Mouse (Mus musculus): ENCODE results near the gene Vps37c. TPM values are rescaled to one million over a fixed set of nuclear protein-coding genes. Genes with fewer than 3 reads are reported as not detected.

Vps37c gene
- polyA plus RNA-seq, 1 experiment, result 29.0 TPM

DNA sequence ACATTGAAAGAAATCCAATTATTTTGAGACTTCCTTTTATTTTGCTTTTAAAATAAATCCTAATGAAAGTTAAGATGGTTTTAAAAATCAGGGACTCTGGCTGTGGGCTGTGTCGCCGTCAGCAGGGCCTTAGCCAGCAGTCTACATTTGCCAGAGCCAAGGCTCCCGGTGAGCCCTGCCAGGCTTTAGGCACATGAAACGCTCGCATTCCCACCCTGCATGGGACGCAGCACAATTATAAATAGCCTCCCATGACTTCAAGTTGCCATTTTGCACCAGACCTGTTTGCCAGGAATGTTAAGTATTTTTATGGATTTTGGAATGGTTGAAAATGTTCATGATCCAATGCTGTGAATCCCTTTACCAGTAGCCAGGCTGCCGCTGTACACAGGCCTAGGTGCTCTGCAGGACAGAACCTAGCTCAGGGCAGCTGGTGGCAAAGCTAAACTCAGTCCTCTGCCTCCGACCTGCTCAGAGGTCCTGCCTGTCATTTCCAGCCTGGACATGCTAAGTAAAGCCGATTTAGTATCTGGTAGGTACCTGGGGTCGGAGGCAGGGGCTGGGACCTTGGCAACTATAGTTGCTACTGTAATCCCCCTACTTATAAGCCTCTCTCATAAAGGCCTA, 45.1 kb downstream of the Vps37c start:
- no peaks in the 10 kb centered on the region for H3K4me1 ChIP-seq (ENCODE audit: control insufficient read depth, insufficient read depth, low read length)
- H3K36me3 ChIP-seq (ENCODE audit: control insufficient read depth, insufficient read depth, low read length), result no peaks in the 10 kb centered on the region
- H3K27ac ChIP-seq (ENCODE audit: control insufficient read depth, insufficient read depth, low read depth, low read length), result no peak overlapping the region
- H3K27me3 ChIP-seq (ENCODE audit: control insufficient read depth, insufficient read depth, low read length), result no peaks in the 10 kb centered on the region
- H3K4me3 ChIP-seq (ENCODE audit: control insufficient read depth, low read depth, low read length), result no peak overlapping the region
- TF ChIP-seq POLR2A (IDR thresholded peaks at IDR 0.05; ENCODE audit: control insufficient read depth, low read depth, low read length), result no peak
- TF ChIP-seq CTCF (IDR thresholded peaks at IDR 0.05; ENCODE audit: control insufficient read depth, insufficient read depth, insufficient replicate concordance, low read depth, low read length), result no peak

DNA sequence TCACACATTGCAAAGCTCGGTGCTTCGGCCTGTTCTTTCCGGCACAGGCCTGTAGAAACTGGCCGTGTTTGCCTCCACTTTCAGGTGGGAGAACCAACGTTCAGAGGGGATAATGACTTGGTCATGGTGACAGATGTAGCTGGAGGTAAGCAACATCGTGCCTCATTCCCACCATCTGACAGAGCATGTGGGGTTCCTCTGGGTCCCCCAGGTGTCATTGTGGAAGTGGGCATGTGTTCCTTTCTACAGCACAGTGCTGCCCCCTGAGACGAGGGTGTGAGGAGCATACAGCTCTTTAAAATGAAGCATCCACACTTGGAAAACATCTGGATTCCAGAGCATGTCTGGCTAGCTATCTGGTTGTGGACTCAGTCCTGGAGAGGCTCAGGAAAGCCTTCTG, 46.0 kb downstream of the Vps37c start:
- no peaks in the 10 kb centered on the region for H3K27me3 ChIP-seq (ENCODE audit: control insufficient read depth, insufficient read depth, low read length)
- no peaks in the 10 kb centered on the region for H3K4me1 ChIP-seq (ENCODE audit: control insufficient read depth, insufficient read depth, low read length)
- no peaks in the 10 kb centered on the region for H3K36me3 ChIP-seq (ENCODE audit: control insufficient read depth, insufficient read depth, low read length)
- H3K4me3 ChIP-seq (ENCODE audit: control insufficient read depth, low read depth, low read length), result no peak overlapping the region
- no peak for TF ChIP-seq POLR2A (IDR thresholded peaks at IDR 0.05; ENCODE audit: control insufficient read depth, low read depth, low read length)
- no peak for TF ChIP-seq CTCF (IDR thresholded peaks at IDR 0.05; ENCODE audit: control insufficient read depth, insufficient read depth, insufficient replicate concordance, low read depth, low read length)
- H3K27ac ChIP-seq (ENCODE audit: control insufficient read depth, insufficient read depth, low read depth, low read length), result no peak overlapping the region

DNA sequence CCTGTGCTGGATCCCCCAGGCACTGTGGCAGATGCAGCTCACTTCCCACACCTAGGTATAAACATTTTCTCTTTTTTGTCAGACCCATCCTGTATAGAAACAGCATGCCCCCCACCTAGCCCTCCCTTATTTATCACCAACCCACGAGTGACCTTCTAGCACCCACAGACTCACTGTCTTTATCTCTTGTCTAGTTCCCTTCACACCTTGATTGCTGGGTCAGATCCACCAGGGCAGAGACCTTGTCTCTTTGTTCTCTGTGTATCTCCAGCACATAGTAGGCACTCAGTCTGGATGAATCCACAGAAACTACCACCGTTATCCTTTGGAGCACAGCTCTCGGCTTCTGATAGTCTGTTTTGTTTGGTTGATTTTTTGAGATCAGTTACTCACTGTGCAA, 46.5 kb downstream of the Vps37c start:
- no peaks in the 10 kb centered on the region for H3K27me3 ChIP-seq (ENCODE audit: control insufficient read depth, insufficient read depth, low read length)
- TF ChIP-seq CTCF (IDR thresholded peaks at IDR 0.05; ENCODE audit: control insufficient read depth, insufficient read depth, insufficient replicate concordance, low read depth, low read length) (no peak), POLR2A (IDR thresholded peaks at IDR 0.05; ENCODE audit: control insufficient read depth, low read depth, low read length) (no peak)

DNA sequence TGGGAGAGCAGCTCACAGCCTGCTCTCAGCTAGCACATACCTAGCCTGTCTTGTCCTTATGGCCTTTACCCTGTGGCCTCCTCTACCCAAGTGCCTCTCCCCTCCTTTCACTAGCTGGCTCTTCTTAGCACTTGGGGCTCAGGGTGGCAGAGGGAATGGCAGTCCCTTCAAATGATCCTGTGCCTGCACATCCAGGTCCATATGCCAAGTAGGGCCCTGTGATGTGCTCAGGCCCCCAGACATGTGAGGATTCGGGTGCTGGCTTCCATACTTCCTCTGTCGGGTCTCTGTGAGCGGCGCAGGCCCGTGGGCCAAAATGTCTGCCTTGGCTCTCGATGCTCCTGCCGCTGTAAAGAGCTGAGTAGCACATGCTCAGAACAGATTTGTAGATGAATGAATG, 47.3 kb downstream of the Vps37c start:
- Histone ChIP-seq H3K4me1 (ENCODE audit: control insufficient read depth, insufficient read depth, low read length) (no peaks in the 10 kb centered on the region; the same call in 1 of the 2 replicates), H3K27me3 (ENCODE audit: control insufficient read depth, insufficient read depth, low read length) (no peaks in the 10 kb centered on the region), H3K36me3 (ENCODE audit: control insufficient read depth, insufficient read depth, low read length) (no peaks in the 10 kb centered on the region), H3K27ac (ENCODE audit: control insufficient read depth, insufficient read depth, low read depth, low read length) (no peak overlapping the region), H3K4me3 (ENCODE audit: control insufficient read depth, low read depth, low read length) (no peak overlapping the region)
- TF ChIP-seq POLR2A (IDR thresholded peaks at IDR 0.05; ENCODE audit: control insufficient read depth, low read depth, low read length) (no peak), CTCF (IDR thresholded peaks at IDR 0.05; ENCODE audit: control insufficient read depth, insufficient read depth, insufficient replicate concordance, low read depth, low read length) (no peak)

More for the DNA sequence above, 46.5 kb downstream of the Vps37c start:
- Histone ChIP-seq H3K4me1 (ENCODE audit: control insufficient read depth, insufficient read depth, low read length) (no peaks in the 10 kb centered on the region), H3K4me3 (ENCODE audit: control insufficient read depth, low read depth, low read length) (no peak overlapping the region), H3K36me3 (ENCODE audit: control insufficient read depth, insufficient read depth, low read length) (no peaks in the 10 kb centered on the region), H3K27ac (ENCODE audit: control insufficient read depth, insufficient read depth, low read depth, low read length) (no peak overlapping the region)

DNA sequence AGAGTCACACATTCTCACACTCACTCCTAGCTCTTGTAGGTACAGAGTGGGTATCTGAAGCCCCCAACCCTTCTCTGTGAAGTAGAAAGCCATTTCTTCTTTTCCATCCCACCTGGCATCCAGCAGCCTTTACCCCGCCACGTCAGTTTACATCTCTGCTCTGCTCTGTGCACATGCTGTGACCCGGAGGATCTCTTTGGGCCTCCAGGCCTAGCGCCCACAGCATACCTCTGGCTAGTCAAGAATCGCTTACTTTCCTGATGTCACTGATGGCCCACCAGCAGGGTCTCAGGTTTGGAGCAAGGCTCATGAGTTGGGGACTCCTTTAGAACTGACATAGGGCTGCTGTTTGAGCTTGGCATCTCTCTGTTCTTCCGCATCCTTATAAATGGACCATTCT, 49.5 kb downstream of the Vps37c start:
- no peak overlapping the region for H3K27ac ChIP-seq (ENCODE audit: control insufficient read depth, insufficient read depth, low read depth, low read length)
- no peak overlapping the region for H3K4me3 ChIP-seq (ENCODE audit: control insufficient read depth, low read depth, low read length)
- peaks cover 3% of the 10 kb centered on the region; the same call in 1 of the 2 replicates for H3K4me1 ChIP-seq (ENCODE audit: control insufficient read depth, insufficient read depth, low read length)
- no peaks in the 10 kb centered on the region for H3K36me3 ChIP-seq (ENCODE audit: control insufficient read depth, insufficient read depth, low read length)
- H3K27me3 ChIP-seq (ENCODE audit: control insufficient read depth, insufficient read depth, low read length), result no peaks in the 10 kb centered on the region
- TF ChIP-seq CTCF (IDR thresholded peaks at IDR 0.05; ENCODE audit: control insufficient read depth, insufficient read depth, insufficient replicate concordance, low read depth, low read length), result no peak
- no peak for TF ChIP-seq POLR2A (IDR thresholded peaks at IDR 0.05; ENCODE audit: control insufficient read depth, low read depth, low read length)

DNA sequence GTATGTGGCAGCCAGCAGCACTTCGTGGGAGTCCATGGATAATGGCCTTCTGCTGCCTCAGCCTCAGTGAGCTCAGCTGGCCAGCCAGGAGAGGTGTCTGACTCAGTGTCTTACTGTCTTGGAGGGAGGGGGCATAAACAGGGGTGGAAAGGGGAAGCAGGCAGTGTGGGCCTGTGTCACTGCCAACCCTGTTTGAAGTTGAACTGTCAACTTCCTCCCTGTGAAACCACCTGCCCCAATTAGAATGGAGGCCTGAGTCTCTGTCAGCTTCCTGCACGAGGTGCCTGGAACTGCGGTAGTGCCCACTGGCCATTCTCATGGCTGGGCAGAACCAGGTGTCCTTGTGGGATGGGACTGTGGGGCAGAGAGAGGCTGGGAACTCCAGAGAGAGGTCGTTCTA, 50.3 kb downstream of the Vps37c start, which contains the start of gene Cd5:
TSS of gene Cd5 (minus strand) at position 192 of the 400 bp plus-strand sequence.
- no peaks in the 10 kb centered on the region for H3K36me3 ChIP-seq (ENCODE audit: control insufficient read depth, insufficient read depth, low read length)
- peaks cover 3% of the 10 kb centered on the region; the same call in 1 of the 2 replicates for H3K4me1 ChIP-seq (ENCODE audit: control insufficient read depth, insufficient read depth, low read length)
- no peaks in the 10 kb centered on the region for H3K27me3 ChIP-seq (ENCODE audit: control insufficient read depth, insufficient read depth, low read length)
- no peak within 1 kb of the TSS for H3K27ac ChIP-seq (ENCODE audit: control insufficient read depth, insufficient read depth, low read depth, low read length)
- no peak for TF ChIP-seq POLR2A (IDR thresholded peaks at IDR 0.05; ENCODE audit: control insufficient read depth, low read depth, low read length)
- no peak for TF ChIP-seq CTCF (IDR thresholded peaks at IDR 0.05; ENCODE audit: control insufficient read depth, insufficient read depth, insufficient replicate concordance, low read depth, low read length)
- no peak within 1 kb of the TSS for H3K4me3 ChIP-seq (ENCODE audit: control insufficient read depth, low read depth, low read length)

DNA sequence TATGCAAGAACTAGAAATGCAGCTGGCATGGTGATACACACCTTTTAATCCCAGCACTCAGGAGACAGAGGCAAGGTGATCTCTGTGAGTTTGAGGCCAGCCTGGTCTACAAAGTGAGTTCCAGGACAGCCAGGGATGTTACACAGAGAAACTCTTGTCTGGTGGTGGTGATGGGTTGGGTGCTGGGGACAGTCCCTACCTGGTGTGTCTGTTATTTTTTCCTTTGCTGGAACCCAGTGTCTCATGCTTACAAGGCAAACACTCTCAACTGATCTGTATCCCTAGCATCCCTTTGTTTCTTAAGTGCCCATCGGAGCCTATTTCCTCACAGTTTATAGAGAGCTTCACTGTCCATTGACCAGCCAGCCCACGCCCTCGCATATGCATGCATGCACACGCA, 51.4 kb downstream of the Vps37c start:
- H3K27ac ChIP-seq (ENCODE audit: control insufficient read depth, insufficient read depth, low read depth, low read length), result no peak overlapping the region
- no peaks in the 10 kb centered on the region for H3K27me3 ChIP-seq (ENCODE audit: control insufficient read depth, insufficient read depth, low read length)
- H3K4me3 ChIP-seq (ENCODE audit: control insufficient read depth, low read depth, low read length), result no peak overlapping the region
- no peak for TF ChIP-seq CTCF (IDR thresholded peaks at IDR 0.05; ENCODE audit: control insufficient read depth, insufficient read depth, insufficient replicate concordance, low read depth, low read length)
- no peak for TF ChIP-seq POLR2A (IDR thresholded peaks at IDR 0.05; ENCODE audit: control insufficient read depth, low read depth, low read length)
- no peaks in the 10 kb centered on the region for H3K36me3 ChIP-seq (ENCODE audit: control insufficient read depth, insufficient read depth, low read length)
- H3K4me1 ChIP-seq (ENCODE audit: control insufficient read depth, insufficient read depth, low read length), result peaks cover 3% of the 10 kb centered on the region; the same call in 1 of the 2 replicates
